Mouse (Mus musculus) neural tube, embryonic 12.5 days (tissue): ENCODE measurements at regions not wholly inside any gene's neighbourhood (a gene's known extent, or its start where the extent isn't known, plus 50 kb on each side); places are given as distances from the start of the nearest gene placed in this dataset.

Experiments used
- ATAC-seq: fragments of 200-750 bp; cut with Nextera tagmentation; 2 replicates; pipeline ENCODE4 v1.8.0; 2017; ENCODE audit warnings: low read depth, mild to moderate bottlenecking, moderate TSS enrichment, moderate library complexity; ENCODE audit not compliant: low FRiP score
- H3K27ac ChIP-seq: fragments of 300-500 bp; sonication (generic); 2 replicates; pipeline ENCODE4 v1.5.1; 2016
- H3K27me3 ChIP-seq: fragments of 300-500 bp; sonication (generic); replicated peaks from 2 replicates; pipeline ENCODE4 v1.6.1; 2016; ENCODE audit warnings: mild to moderate bottlenecking
- H3K36me3 ChIP-seq: fragments of 300-500 bp; sonication (generic); 2 replicates; pipeline ENCODE4 v1.6.1; 2016; ENCODE audit warnings: mild to moderate bottlenecking
- H3K4me1 ChIP-seq: fragments of 300-500 bp; sonication (generic); 2 replicates; pipeline ENCODE4 v1.6.1; 2016
- H3K4me2 ChIP-seq: fragments of 300-500 bp; sonication (generic); replicated peaks from 2 replicates; pipeline ENCODE4 v1.6.1; 2016; ENCODE audit warnings: mild to moderate bottlenecking
- H3K4me3 ChIP-seq: fragments of 300-500 bp; sonication (generic); 2 replicates; pipeline ENCODE4 v1.5.1; 2016
- H3K9ac ChIP-seq: fragments of 300-500 bp; sonication (generic); 2 replicates; pipeline ENCODE4 v1.6.1; 2016; ENCODE audit warnings: mild to moderate bottlenecking
- H3K9me3 ChIP-seq: fragments of 300-500 bp; sonication (generic); 2 replicates; pipeline ENCODE4 v1.6.1; 2016; ENCODE audit warnings: mild to moderate bottlenecking
- WGBS: fragments of 180-500 bp; shearing (Covaris S2); methylation state at CpG from one replicate; pipeline ENCODE4 v1.1.7; 2016; 5-methylcytosine and 5-hydroxymethylcytosine counted together

DNA sequence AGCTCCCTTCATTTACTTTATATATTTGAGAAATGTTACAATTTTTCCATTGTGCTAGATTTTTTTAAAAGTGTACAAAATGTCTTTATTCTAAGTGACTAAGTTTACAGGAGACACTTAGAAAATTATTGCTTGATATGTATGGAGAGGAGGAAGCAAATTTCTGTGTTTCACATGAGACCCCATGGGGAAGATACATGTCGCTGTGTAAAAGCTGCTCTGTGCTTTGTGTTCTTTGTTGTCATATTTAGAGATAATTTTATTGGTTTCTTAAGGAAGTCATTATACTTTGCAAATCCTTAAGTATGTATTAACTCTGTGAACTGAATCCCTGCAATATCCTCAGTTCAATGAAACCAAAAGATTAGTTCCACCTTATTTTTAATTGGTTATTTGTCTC, 406.0 kb upstream of the 1700003H04Rik start:
- H3K27ac ChIP-seq: no peak overlapping the region
- peak; percentile 50; the same call in 1 of the 2 replicates for ATAC-seq

GRCm38 (mm10) chr3:124986515-124986914, 405.6 kb upstream of the 1700003H04Rik start:
- no peak overlapping the region for H3K4me3 ChIP-seq
- no peak overlapping the region for H3K27ac ChIP-seq
- H3K36me3 ChIP-seq: no peaks in the 10 kb centered on the region
- no peak overlapping the region for H3K4me2 ChIP-seq
- H3K27me3 ChIP-seq: no peaks in the 10 kb centered on the region
- no peaks in the 10 kb centered on the region for H3K9me3 ChIP-seq
- no peak overlapping the region for H3K9ac ChIP-seq
- H3K4me1 ChIP-seq: no peaks in the 10 kb centered on the region
- WGBS: 30% methylated on average over 3 of the region's 3 CpGs
- peak; percentile 65; the same call in 1 of the 2 replicates for ATAC-seq

More for the DNA sequence above, 406.0 kb upstream of the 1700003H04Rik start:
- H3K4me2 ChIP-seq: no peak overlapping the region
- no peak overlapping the region for H3K9ac ChIP-seq
- no peaks in the 10 kb centered on the region for H3K9me3 ChIP-seq
- no peaks in the 10 kb centered on the region for H3K36me3 ChIP-seq
- H3K27me3 ChIP-seq: no peaks in the 10 kb centered on the region
- H3K4me1 ChIP-seq: no peaks in the 10 kb centered on the region
- no peak overlapping the region for H3K4me3 ChIP-seq
- 37% methylated on average over 1 of the region's 1 CpGs for WGBS

- no peaks in the 10 kb centered on the region for H3K27me3 ChIP-seq
- no peak for ATAC-seq
- no peaks in the 10 kb centered on the region for H3K9me3 ChIP-seq
- no peaks in the 10 kb centered on the region for H3K4me1 ChIP-seq
- H3K4me2 ChIP-seq: no peak overlapping the region
- no peak overlapping the region for H3K27ac ChIP-seq
- no peak overlapping the region for H3K4me3 ChIP-seq
- H3K9ac ChIP-seq: no peak overlapping the region
- H3K36me3 ChIP-seq: no peaks in the 10 kb centered on the region
- WGBS: 85% methylated on average over 5 of the region's 5 CpGs
Observed at GRCm38 (mm10) chr3:124985428-124985827, 404.5 kb upstream of the 1700003H04Rik start.

DNA sequence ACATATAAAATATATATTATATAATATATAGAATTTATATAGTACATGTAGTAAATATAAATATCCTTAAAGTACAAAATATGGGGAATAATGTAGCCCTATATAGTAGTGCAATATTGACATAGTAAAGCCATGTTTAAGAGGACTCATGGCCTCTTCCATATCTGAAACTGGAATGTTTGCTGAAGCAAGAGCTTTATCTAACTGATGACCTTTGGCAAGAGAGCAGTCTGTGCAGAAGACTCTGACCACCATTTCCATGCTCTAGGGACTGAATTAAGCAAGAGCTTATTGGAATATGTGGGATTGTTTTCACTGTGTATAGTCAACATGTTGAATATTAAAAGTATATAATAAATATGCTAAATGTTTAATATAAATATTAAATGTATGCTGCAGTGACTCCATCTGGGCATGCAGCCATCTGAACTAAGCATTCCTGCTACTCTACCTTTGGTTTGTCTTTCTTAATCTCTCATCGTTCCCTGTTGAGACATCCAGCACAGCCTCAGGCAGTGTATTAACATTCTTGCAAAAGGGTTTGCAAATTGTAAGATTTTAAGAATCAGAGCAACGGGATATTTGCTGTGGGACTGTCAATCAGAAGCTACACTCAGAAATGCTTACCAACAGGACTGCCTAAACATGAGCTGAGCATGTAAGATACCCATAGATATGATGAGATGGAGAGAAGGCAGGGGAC, 354.4 kb upstream of the 1700003H04Rik start:
- H3K4me1 ChIP-seq: no peaks in the 10 kb centered on the region
- no peaks in the 10 kb centered on the region for H3K9me3 ChIP-seq
- H3K27ac ChIP-seq: no peak overlapping the region
- H3K27me3 ChIP-seq: no peaks in the 10 kb centered on the region
- no peak for ATAC-seq
- no peak overlapping the region for H3K4me3 ChIP-seq
- H3K36me3 ChIP-seq: no peaks in the 10 kb centered on the region
- H3K4me2 ChIP-seq: no peak overlapping the region
- H3K9ac ChIP-seq: no peak overlapping the region
- 87% methylated on average over 2 of the region's 2 CpGs for WGBS

GRCm38 (mm10) chr3:124932655-124933054, 351.8 kb upstream of the 1700003H04Rik start:
- Histone ChIP-seq H3K4me3 (no peak overlapping the region), H3K9me3 (no peaks in the 10 kb centered on the region), H3K27ac (no peak overlapping the region), H3K36me3 (no peaks in the 10 kb centered on the region), H3K4me2 (no peak overlapping the region), H3K27me3 (no peaks in the 10 kb centered on the region), H3K9ac (no peak overlapping the region), H3K4me1 (no peaks in the 10 kb centered on the region)
- ATAC-seq: no peak
- WGBS: 97% methylated on average over 1 of the region's 1 CpGs

- H3K4me1 ChIP-seq: no peaks in the 10 kb centered on the region
- peak; percentile 82 for ATAC-seq
- H3K4me3 ChIP-seq: no peak overlapping the region
- H3K9me3 ChIP-seq: no peaks in the 10 kb centered on the region
- H3K4me2 ChIP-seq: peak overlapping the region; percentile 40
- H3K27ac ChIP-seq: no peak overlapping the region; the same call in 1 of the 2 replicates
- no peak overlapping the region for H3K9ac ChIP-seq
- no peaks in the 10 kb centered on the region for H3K27me3 ChIP-seq
- H3K36me3 ChIP-seq: no peaks in the 10 kb centered on the region
- 55% methylated on average over 15 of the region's 15 CpGs for WGBS
Observed at GRCm38 (mm10) chr3:124930773-124931607, 350.1 kb upstream of the 1700003H04Rik start.

- WGBS: 79% methylated on average over 4 of the region's 4 CpGs
- Histone ChIP-seq H3K36me3 (no peaks in the 10 kb centered on the region), H3K9me3 (no peaks in the 10 kb centered on the region), H3K4me3 (no peak overlapping the region), H3K4me2 (no peak overlapping the region), H3K4me1 (no peaks in the 10 kb centered on the region), H3K27me3 (no peaks in the 10 kb centered on the region), H3K9ac (no peak overlapping the region), H3K27ac (no peak overlapping the region)
- no peak for ATAC-seq
Observed at GRCm38 (mm10) chr3:124908925-124909324, 328.0 kb upstream of the 1700003H04Rik start.
